Mouse (Mus musculus) heart, postnatal 0 days (tissue): ENCODE results near the gene Lipi.

ENCODE experiments used
- CTCF ChIP-seq: IDR thresholded peaks from 2 replicates; pipeline ENCODE4 v1.5.1; 2016; ENCODE audit warnings: antibody characterized with exemption, control low read depth, low read depth
- EP300 ChIP-seq: IDR thresholded peaks from 2 replicates; pipeline ENCODE4 v1.6.1; 2016; ENCODE audit warnings: antibody characterized with exemption, low read depth

GRCm38 (mm10) chr16:75627862-75628261 lies 42.0 kb upstream of the Lipi start:
- TF ChIP-seq CTCF: peak; percentile 63
- no peak for TF ChIP-seq EP300
